Mouse (Mus musculus): Measurements from ENCODE around the gene Bend6. TPM values are rescaled to one million over a fixed set of nuclear protein-coding genes. Genes with fewer than 3 reads are reported as not detected.

Gene Bend6
- polyA plus RNA-seq, 1 experiment from 2014 or later: 0.61 TPM

DNA sequence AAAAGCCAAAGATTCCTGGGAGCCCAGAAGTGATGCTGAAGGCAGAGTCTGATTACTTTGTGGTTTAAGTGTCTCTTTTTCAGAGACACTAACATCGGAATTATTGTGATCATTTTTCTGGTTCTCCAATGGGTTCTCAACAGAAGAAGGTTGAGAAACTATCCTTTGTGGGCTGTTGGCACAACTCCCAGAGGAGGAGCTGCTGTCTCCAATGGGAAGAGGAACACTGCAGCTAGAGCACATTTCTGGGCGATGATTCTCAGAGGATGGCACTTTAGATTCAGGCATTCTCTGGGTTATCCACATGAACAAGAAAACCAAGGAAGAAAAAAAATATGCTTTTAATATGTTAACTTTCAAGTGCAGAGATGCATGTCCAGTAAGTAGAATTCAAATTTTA lies 104.3 kb downstream of the Bend6 start:
- 94% methylated on average over 2 of the region's 2 CpGs for WGBS
- ATAC-seq (replicated peaks; ENCODE audit: low FRiP score, low TSS enrichment, low read depth): no peak
- no peaks in the 10 kb centered on the region for H3K4me1 ChIP-seq (replicated peaks; ENCODE audit: control insufficient read depth, insufficient read depth, low read length)
- H3K9me3 ChIP-seq (ENCODE audit: control insufficient read depth, low read length): no peaks in the 10 kb centered on the region
- H3K4me3 ChIP-seq (ENCODE audit: low read depth, low read length): no peak overlapping the region
- DNase-seq (ENCODE audit: low spot score): no peak
- H3K27me3 ChIP-seq (replicated peaks; ENCODE audit: control insufficient read depth, insufficient read depth, low read length): no peaks in the 10 kb centered on the region
- no peak overlapping the region for H3K4me2 ChIP-seq (ENCODE audit: low read length)
- H3K9ac ChIP-seq (ENCODE audit: low read length): no peak overlapping the region
- H3K36me3 ChIP-seq (ENCODE audit: control insufficient read depth, insufficient read depth, low read length): peaks cover 86% of the 10 kb centered on the region
- no peak overlapping the region for H3K27ac ChIP-seq (ENCODE audit: low read depth)

Other genes starting within 250 kb of the Bend6 start
- 35.2 and 42.2 TPM in 2 replicates for gene Prim2, start 238.0 kb downstream of the Bend6 start, polyA plus RNA-seq (2014; fragmentation: Nextera tagmentation; extraction: Ambion mirVana)
- gene Rab23, start 187.9 kb downstream of the Bend6 start, polyA plus RNA-seq (2014; fragmentation: Nextera tagmentation; extraction: Ambion mirVana): 21.7 and 23.2 TPM in 2 replicates
- gene Bag2, start 150.0 kb downstream of the Bend6 start, polyA plus RNA-seq (2014; fragmentation: Nextera tagmentation; extraction: Ambion mirVana): 71.9 and 73.1 TPM in 2 replicates
- 26.4 and 29.7 TPM in 2 replicates for gene Zfp451, start 93.2 kb downstream of the Bend6 start, polyA plus RNA-seq (2014; fragmentation: Nextera tagmentation; extraction: Ambion mirVana)
- 27.7 and 30.1 TPM in 2 replicates for gene Dst, start 409 bp upstream of the Bend6 start, polyA plus RNA-seq (2014; fragmentation: Nextera tagmentation; extraction: Ambion mirVana)